Mouse (Mus musculus) MEL (cell line): ENCODE data around the gene Tbc1d10c. TPM values are rescaled to one million over a fixed set of nuclear protein-coding genes. Genes with fewer than 3 reads are reported as not detected.

Experiments
- DNase-seq: peaks from one replicate; pipeline ENCODE4 v3.0.0; 2011; ENCODE audit warnings: low read depth, low spot score
- H3K27ac ChIP-seq: 2 replicates; pipeline ENCODE4 v1.5.1; 2012; ENCODE audit warnings: low read depth, mild to moderate bottlenecking, control low read depth, low read length, moderate library complexity; ENCODE audit not compliant: control insufficient read depth
- H3K27me3 ChIP-seq, 2 experiments: fragments of 150-350 bp in 1 of 2; sonication (generic) in 1 of 2; 2 replicates each; pipeline ENCODE4 v1.6.1; 2012; ENCODE audit warnings: low read length in 2 of 2, mild to moderate bottlenecking in 2 of 2, improper control_type of control experiment in 1 of 2, moderate library complexity in 1 of 2; ENCODE audit not compliant: insufficient read depth in 2 of 2, control insufficient read depth in 1 of 2
- H3K36me3 ChIP-seq, 2 experiments: 2 replicates each; pipeline ENCODE4 v1.6.1; 2012 to 2014; ENCODE audit warnings: low read length in 2 of 2, improper control_type of control experiment in 1 of 2, inconsistent platforms in 1 of 2, mild to moderate bottlenecking in 1 of 2; ENCODE audit not compliant: insufficient read depth in 2 of 2, control insufficient read depth in 1 of 2
- H3K4me1 ChIP-seq, 2 experiments: fragments of 150-350 bp in 1 of 2; sonication (generic) in 1 of 2; 2 replicates each; pipeline ENCODE4 v1.6.1; 2012; ENCODE audit warnings: low read length in 2 of 2, improper control_type of control experiment in 1 of 2, mild to moderate bottlenecking in 1 of 2; ENCODE audit not compliant: insufficient read depth in 2 of 2, control insufficient read depth in 1 of 2
- H3K4me3 ChIP-seq, 2 experiments: fragments of 150-350 bp in 1 of 2; sonication (generic) in 1 of 2; 2 replicates each; pipeline ENCODE4 v1.5.1; 2012; ENCODE audit warnings: low read depth in 2 of 2, low read length in 2 of 2, mild to moderate bottlenecking in 2 of 2, moderate library complexity in 2 of 2, control low read depth in 1 of 2, improper control_type of control experiment in 1 of 2; ENCODE audit not compliant: control insufficient read depth in 1 of 2, insufficient read depth in 1 of 2
- H3K79me2 ChIP-seq: 2 replicates; pipeline ENCODE4 v1.6.1; 2012; ENCODE audit warnings: mild to moderate bottlenecking, low read length, moderate library complexity; ENCODE audit not compliant: control insufficient read depth, poor library complexity, insufficient read depth
- H3K9ac ChIP-seq: 2 replicates; pipeline ENCODE4 v1.6.1; 2012; ENCODE audit warnings: low read depth, mild to moderate bottlenecking, control low read depth, low read length, moderate library complexity; ENCODE audit not compliant: control insufficient read depth, poor library complexity, severe bottlenecking
- H3K9me3 ChIP-seq: fragments of 150-350 bp; sonication (generic); replicated peaks from 2 replicates; pipeline ENCODE4 v1.6.1; 2012; ENCODE audit warnings: mild to moderate bottlenecking, low read length, improper control_type of control experiment, moderate library complexity; ENCODE audit not compliant: insufficient read depth
- CHD2 ChIP-seq: IDR thresholded peaks from 2 replicates; pipeline ENCODE4 v1.6.1; 2011; ENCODE audit warnings: low read length, improper control_type of control experiment
- CTCF ChIP-seq, 3 experiments: IDR thresholded peaks in 2 of 3; conservative IDR thresholded peaks in 1 of 3; 2 replicates each; pipeline ENCODE4 v1.5.1; 2011 to 2012; ENCODE audit warnings: low read length in 3 of 3, low read depth in 2 of 3, mild to moderate bottlenecking in 2 of 3, improper control_type of control experiment in 1 of 3, inconsistent platforms in 1 of 3, mixed read lengths in 1 of 3, moderate library complexity in 1 of 3; ENCODE audit not compliant: control insufficient read depth in 1 of 3, insufficient read depth in 1 of 3, poor library complexity in 1 of 3, severe bottlenecking in 1 of 3
- E2F4 ChIP-seq: IDR thresholded peaks from 2 replicates; pipeline ENCODE4 v1.6.1; 2011; ENCODE audit warnings: low read depth, low read length, improper control_type of control experiment, borderline replicate concordance
- EP300 ChIP-seq, 2 experiments: IDR thresholded peaks; 2 replicates each; pipeline ENCODE4 v1.6.1; 2011; ENCODE audit warnings: improper control_type of control experiment in 2 of 2, low read length in 2 of 2, low read depth in 1 of 2, mild to moderate bottlenecking in 1 of 2
- GATA1 ChIP-seq: IDR thresholded peaks from 2 replicates; pipeline ENCODE4 v1.6.1; 2011; ENCODE audit warnings: low read depth, low read length, improper control_type of control experiment
- KAT2A ChIP-seq: conservative IDR thresholded peaks from 2 replicates; pipeline ENCODE4 v1.6.1; 2012; ENCODE audit warnings: low read depth, low read length, improper control_type of control experiment, inconsistent platforms
- NELFE ChIP-seq: IDR thresholded peaks from 2 replicates; pipeline ENCODE4 v1.6.1; 2011; ENCODE audit warnings: low read depth, low read length, improper control_type of control experiment
- POLR2A ChIP-seq, 2 experiments: IDR thresholded peaks; 2 replicates each; pipeline ENCODE4 v1.6.1; 2011 to 2012; ENCODE audit warnings: low read length in 2 of 2, mild to moderate bottlenecking in 2 of 2, control low read depth in 1 of 2, improper control_type of control experiment in 1 of 2, low read depth in 1 of 2, moderate library complexity in 1 of 2; ENCODE audit not compliant: control insufficient read depth in 1 of 2, insufficient read depth in 1 of 2, poor library complexity in 1 of 2
- POLR2AphosphoS5 ChIP-seq: IDR thresholded peaks from 2 replicates; pipeline ENCODE4 v1.6.1; 2012; ENCODE audit warnings: low read depth, borderline replicate concordance, mild to moderate bottlenecking, inconsistent platforms, low read length, moderate library complexity, mixed read lengths
- RCOR1 ChIP-seq: IDR thresholded peaks from 2 replicates; pipeline ENCODE4 v1.6.1; 2012; ENCODE audit warnings: low read depth, mild to moderate bottlenecking, inconsistent platforms, low read length, improper control_type of control experiment
- TBP ChIP-seq: IDR thresholded peaks from 2 replicates; pipeline ENCODE4 v1.8.0; 2011; ENCODE audit warnings: low read depth, low read length, improper control_type of control experiment
- TCF12 ChIP-seq: IDR thresholded peaks from 2 replicates; pipeline ENCODE4 v1.6.1; 2014; ENCODE audit warnings: low read depth, mild to moderate bottlenecking, inconsistent platforms, low read length, improper control_type of control experiment, moderate library complexity
- UBTF ChIP-seq: IDR thresholded peaks from 2 replicates; pipeline ENCODE4 v1.6.1; 2012; ENCODE audit warnings: low read depth, mild to moderate bottlenecking, inconsistent platforms, low read length, improper control_type of control experiment, moderate library complexity, borderline replicate concordance; ENCODE audit not compliant: insufficient read depth
- ZKSCAN1 ChIP-seq: IDR thresholded peaks from 2 replicates; pipeline ENCODE4 v1.6.1; 2012; ENCODE audit warnings: low read depth, mild to moderate bottlenecking, inconsistent platforms, low read length, improper control_type of control experiment, moderate library complexity
- ZMIZ1 ChIP-seq: IDR thresholded peaks from 2 replicates; pipeline ENCODE4 v1.6.1; 2012; ENCODE audit warnings: low read depth, mild to moderate bottlenecking, inconsistent platforms, low read length, improper control_type of control experiment, moderate library complexity
- polyA plus RNA-seq, 2 experiments: library from polyadenylated mRNA; stranded (reverse) in 1 of 2; unstranded in 1 of 2; fragments of >175 nt in 1 of 2; fragments of >200 nt in 1 of 2; gene quantifications; 2 replicates each; pipeline versions ENCODE4 v1.2.1 to v1.2.4; 2012; ENCODE audit warnings: low replicate concordance in 2 of 2, low read depth in 1 of 2; ENCODE audit not compliant: insufficient read length in 2 of 2, insufficient read depth in 1 of 2, missing spikeins in 1 of 2
- total RNA-seq: library from RNA; depleted of rRNA; stranded (reverse); fragments of 300-350 nt; gene quantifications from 2 replicates; pipeline ENCODE4 v1.2.3, GENCODE M21; 2012

Tbc1d10c gene
- total and polyA plus RNA-seq, 3 experiments: 14.0 to 15.5 TPM; not detected in 1

DNA sequence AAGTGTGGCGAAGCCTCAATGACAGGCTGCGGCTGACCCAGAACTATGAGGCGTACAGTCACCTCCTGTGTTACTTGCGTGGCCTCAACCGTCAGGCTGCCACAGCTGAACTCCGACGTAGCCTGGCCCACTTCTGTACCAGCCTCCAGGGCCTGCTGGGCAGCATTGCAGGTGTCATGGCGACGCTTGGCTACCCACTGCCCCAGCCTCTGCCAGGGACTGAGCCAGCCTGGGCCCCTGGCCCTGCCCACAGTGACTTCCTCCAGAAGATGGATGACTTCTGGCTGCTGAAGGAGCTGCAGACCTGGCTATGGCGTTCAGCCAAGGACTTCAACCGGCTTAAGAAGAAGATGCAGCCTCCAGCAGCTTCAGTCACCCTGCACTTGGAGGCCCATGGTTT lies 31.1 kb upstream of the Tbc1d10c start:
- Histone ChIP-seq H3K27me3 (no peaks in the 10 kb centered on the region), H3K9me3 (no peaks in the 10 kb centered on the region), H3K79me2 (no peaks in the 10 kb centered on the region; the same call in 1 of the 2 replicates), H3K9ac (peak overlapping the region; percentile 27; the same call in 1 of the 2 replicates), H3K36me3 (peaks cover 0 to 32% of the 10 kb centered on the region in 2 experiments; a peak in 2 of 4 replicates), H3K27ac (peak overlapping the region; percentile 84; the same call in 1 of the 2 replicates), H3K4me1 (peaks cover 16 to 36% of the 10 kb centered on the region in 2 experiments), H3K4me3 (no peak overlapping the region)
- TF ChIP-seq EP300 (IDR thresholded peaks at IDR 0.05; ENCODE audit: low read depth in 1 of 2, low read length in 2 of 2) (0 out of 4 replicates have a peak, but pooled peaks of 1 of the 2 experiments have one; percentile 14), CHD2 (no peak)
- DNase-seq: peak; percentile 75

DNA sequence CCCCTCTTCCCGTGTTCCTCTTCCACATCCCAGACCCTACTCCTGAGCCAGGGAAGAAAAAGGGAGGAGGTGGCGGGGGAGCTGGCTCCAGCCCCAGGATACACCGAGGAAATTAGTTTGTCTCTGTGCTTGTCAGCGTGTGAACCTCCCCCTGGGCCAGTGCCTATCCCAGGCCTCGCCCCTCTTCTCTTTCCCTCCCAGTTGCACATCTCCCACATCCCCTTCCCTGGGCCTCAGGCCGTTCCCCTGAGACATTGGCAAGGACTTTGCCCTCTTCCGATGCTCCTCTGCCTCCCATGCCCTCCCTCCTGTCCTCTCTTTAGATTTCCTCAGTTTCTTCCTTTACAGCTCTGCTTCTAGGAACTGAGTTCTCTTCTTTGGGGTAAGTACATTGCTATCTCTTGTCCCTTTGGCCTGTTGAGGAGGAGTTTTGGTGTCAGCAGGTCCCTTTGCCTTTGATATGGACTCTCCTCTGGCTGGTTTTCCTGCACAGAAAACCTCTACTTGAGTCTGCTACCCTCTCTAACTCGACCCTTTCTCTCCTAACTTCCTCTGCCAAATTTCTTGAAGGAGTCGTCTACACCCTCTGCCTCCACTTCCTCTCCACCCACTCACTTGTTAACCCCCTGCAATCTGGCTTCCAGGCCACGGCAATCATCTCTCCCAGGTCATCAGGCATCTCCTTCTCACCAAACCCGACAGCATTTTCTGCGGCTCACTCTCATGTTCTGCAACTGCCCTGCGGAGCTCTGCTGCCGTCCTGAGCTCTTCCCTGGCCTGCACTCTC lies 30.1 kb upstream of the Tbc1d10c start:
- Histone ChIP-seq H3K27ac (peak overlapping the region; percentile 84), H3K9me3 (no peaks in the 10 kb centered on the region), H3K4me1 (peaks cover 16 to 36% of the 10 kb centered on the region in 2 experiments), H3K9ac (peak overlapping the region; percentile 50), H3K36me3 (peaks cover 0 to 32% of the 10 kb centered on the region in 2 experiments; a peak in 2 of 4 replicates), H3K79me2 (no peaks in the 10 kb centered on the region; the same call in 1 of the 2 replicates), H3K27me3 (no peaks in the 10 kb centered on the region; a peak in 1 of 4 replicates), H3K4me3 (peak overlapping the region; percentile 22 to 24; a peak in 3 of 4 replicates)
- DNase-seq: peak; percentile 79
- no peak; the same call in 1 of the 2 replicates for TF ChIP-seq RCOR1
- TF ChIP-seq TCF12: no peak
- no peak for TF ChIP-seq CTCF (IDR thresholded peaks at IDR 0.05 in 2 of 3, conservative IDR thresholded peaks at IDR 0.05 in 1 of 3; ENCODE audit: control insufficient read depth in 1 of 3, insufficient read depth in 1 of 3, low read depth in 2 of 3, low read length in 3 of 3, poor library complexity in 1 of 3, severe bottlenecking in 1 of 3)
- TF ChIP-seq ZMIZ1: no peak
- TF ChIP-seq EP300 (IDR thresholded peaks at IDR 0.05; ENCODE audit: low read depth in 1 of 2, low read length in 2 of 2): peak; percentile 50 to 58; a peak in 2 of 4 replicates
- TF ChIP-seq NELFE: peak; percentile 30; the same call in 1 of the 2 replicates
- no peak for TF ChIP-seq KAT2A
- no peak for TF ChIP-seq ZKSCAN1
- TF ChIP-seq E2F4: no peak
- TF ChIP-seq UBTF: no peak
- 0 out of 2 replicates have a peak, but pooled peaks have one; percentile 18 for TF ChIP-seq GATA1
- no peak for TF ChIP-seq POLR2AphosphoS5
- peak in 1 of 2 experiments; percentile 67; a peak in 2 of 4 replicates for TF ChIP-seq POLR2A (IDR thresholded peaks at IDR 0.05; ENCODE audit: control insufficient read depth in 1 of 2, insufficient read depth in 1 of 2, low read depth in 1 of 2, low read length in 2 of 2, poor library complexity in 1 of 2)
- TF ChIP-seq TBP: peak; percentile 67
